Mouse (Mus musculus) embryonic facial prominence, embryonic 10.5 days (tissue): ENCODE measurements at regions not wholly inside any gene's neighbourhood (a gene's known extent, or its start where the extent isn't known, plus 50 kb on each side); places are given as distances from the start of the nearest gene placed in this dataset.

Source experiments
- DNase-seq: peaks from one replicate; pipeline ENCODE4 v3.0.0-alpha.2; 2017; ENCODE audit warnings: low spot score
- H3K27ac ChIP-seq: fragments of 300-500 bp; sonication (generic); replicated peaks from 2 replicates; pipeline ENCODE4 v1.5.1; 2016; ENCODE audit warnings: mild to moderate bottlenecking
- H3K27me3 ChIP-seq: fragments of 300-500 bp; sonication (generic); replicated peaks from 2 replicates; pipeline ENCODE4 v1.6.1; 2016; ENCODE audit warnings: low read depth, mild to moderate bottlenecking; ENCODE audit not compliant: poor library complexity, severe bottlenecking
- H3K36me3 ChIP-seq: fragments of 300-500 bp; sonication (generic); replicated peaks from 2 replicates; pipeline ENCODE4 v1.6.1; 2016; ENCODE audit warnings: mild to moderate bottlenecking, moderate library complexity
- H3K4me1 ChIP-seq: fragments of 300-500 bp; sonication (generic); 2 replicates; pipeline ENCODE4 v1.6.1; 2016
- H3K4me3 ChIP-seq: fragments of 300-500 bp; sonication (generic); 2 replicates; pipeline ENCODE4 v1.5.1; 2016; ENCODE audit warnings: mild to moderate bottlenecking, moderate library complexity
- H3K9me3 ChIP-seq: fragments of 300-500 bp; sonication (generic); 2 replicates; pipeline ENCODE4 v1.6.1; 2016; ENCODE audit warnings: mild to moderate bottlenecking
- WGBS: fragments of 180-500 bp; shearing (Covaris S2); methylation state at CpG from one replicate; pipeline ENCODE4 v1.1.7; 2016; 5-methylcytosine and 5-hydroxymethylcytosine counted together

GRCm38 (mm10) chr12:33717601-33718260 is 210.5 kb upstream of the Ferd3l start:
- H3K27me3 ChIP-seq = no peaks in the 10 kb centered on the region
- no peaks in the 10 kb centered on the region for H3K36me3 ChIP-seq
- H3K4me3 ChIP-seq = peak overlapping the region; percentile 32; the same call in 1 of the 2 replicates
- peak; percentile 70 for DNase-seq
- WGBS = 20% methylated on average over 14 of the region's 14 CpGs
- peak overlapping the region; percentile 72 for H3K27ac ChIP-seq
- peaks cover 16% of the 10 kb centered on the region for H3K4me1 ChIP-seq
- H3K9me3 ChIP-seq = no peaks in the 10 kb centered on the region

GRCm38 (mm10) chr12:33719063-33719462 is 209.2 kb upstream of the Ferd3l start:
- 70% methylated on average over 7 of the region's 7 CpGs for WGBS
- H3K36me3 ChIP-seq = no peaks in the 10 kb centered on the region
- no peak overlapping the region for H3K4me3 ChIP-seq
- H3K4me1 ChIP-seq = peaks cover 16% of the 10 kb centered on the region
- H3K27me3 ChIP-seq = no peaks in the 10 kb centered on the region
- DNase-seq = no peak
- no peak overlapping the region for H3K27ac ChIP-seq
- H3K9me3 ChIP-seq = no peaks in the 10 kb centered on the region

GRCm38 (mm10) chr12:33731937-33732336 is 196.3 kb upstream of the Ferd3l start:
- no peak overlapping the region for H3K27ac ChIP-seq
- peak; percentile 78 for DNase-seq
- 21% methylated on average over 4 of the region's 4 CpGs for WGBS
- no peaks in the 10 kb centered on the region for H3K27me3 ChIP-seq
- H3K4me1 ChIP-seq = peaks cover 9% of the 10 kb centered on the region
- H3K9me3 ChIP-seq = no peaks in the 10 kb centered on the region
- no peak overlapping the region for H3K4me3 ChIP-seq
- H3K36me3 ChIP-seq = no peaks in the 10 kb centered on the region

GRCm38 (mm10) chr12:33775563-33776468 is 152.4 kb upstream of the Ferd3l start:
- no peaks in the 10 kb centered on the region for H3K9me3 ChIP-seq
- DNase-seq = no peak
- no peaks in the 10 kb centered on the region for H3K27me3 ChIP-seq
- no peaks in the 10 kb centered on the region for H3K36me3 ChIP-seq
- no peak overlapping the region for H3K27ac ChIP-seq
- H3K4me3 ChIP-seq = no peak overlapping the region
- 0 out of 2 replicates have a peak, but pooled peaks cover 3% of the 10 kb centered on the region for H3K4me1 ChIP-seq
- 88% methylated on average over 5 of the region's 5 CpGs for WGBS

- 51% methylated on average over 4 of the region's 4 CpGs for WGBS
- Histone ChIP-seq H3K36me3 (no peaks in the 10 kb centered on the region), H3K4me1 (0 out of 2 replicates have a peak, but pooled peaks cover 6% of the 10 kb centered on the region), H3K4me3 (no peak overlapping the region), H3K27me3 (no peaks in the 10 kb centered on the region), H3K27ac (peak overlapping the region; percentile 30; the same call in 1 of the 2 replicates), H3K9me3 (no peaks in the 10 kb centered on the region)
- DNase-seq = no peak
Measured at GRCm38 (mm10) chr12:33778477-33778876, 149.7 kb upstream of the Ferd3l start.

GRCm38 (mm10) chr12:33779898-33780297 is 148.3 kb upstream of the Ferd3l start:
- Histone ChIP-seq H3K4me1 (peaks cover 9% of the 10 kb centered on the region; the same call in 1 of the 2 replicates), H3K27me3 (no peaks in the 10 kb centered on the region), H3K27ac (no peak overlapping the region), H3K9me3 (no peaks in the 10 kb centered on the region), H3K4me3 (no peak overlapping the region), H3K36me3 (no peaks in the 10 kb centered on the region)
- 82% methylated on average over 2 of the region's 2 CpGs for WGBS
- no peak for DNase-seq

- Histone ChIP-seq H3K4me1 (peaks cover 5% of the 10 kb centered on the region; the same call in 1 of the 2 replicates), H3K27me3 (no peaks in the 10 kb centered on the region), H3K4me3 (no peak overlapping the region), H3K36me3 (no peaks in the 10 kb centered on the region), H3K27ac (no peak overlapping the region), H3K9me3 (no peaks in the 10 kb centered on the region)
- 79% methylated on average over 10 of the region's 10 CpGs for WGBS
- no peak for DNase-seq
Measured at GRCm38 (mm10) chr12:33804206-33804791, 123.9 kb upstream of the Ferd3l start.

- H3K27ac ChIP-seq = no peak overlapping the region
- no peak for DNase-seq
Measured at GRCm38 (mm10) chr12:33825571-33825970, 102.7 kb upstream of the Ferd3l start.

GRCm38 (mm10) chr12:33849088-33849487 is 79.1 kb upstream of the Ferd3l start:
- DNase-seq = no peak
- Histone ChIP-seq H3K27me3 (no peaks in the 10 kb centered on the region), H3K4me1 (peaks cover 11% of the 10 kb centered on the region), H3K4me3 (no peak overlapping the region), H3K36me3 (no peaks in the 10 kb centered on the region), H3K27ac (no peak overlapping the region), H3K9me3 (no peaks in the 10 kb centered on the region)

More at GRCm38 (mm10) chr12:33825571-33825970, 102.7 kb upstream of the Ferd3l start:
- Histone ChIP-seq H3K36me3 (no peaks in the 10 kb centered on the region), H3K4me3 (no peak overlapping the region), H3K9me3 (no peaks in the 10 kb centered on the region), H3K27me3 (no peaks in the 10 kb centered on the region), H3K4me1 (no peaks in the 10 kb centered on the region)

- Histone ChIP-seq H3K36me3 (no peaks in the 10 kb centered on the region), H3K4me1 (peaks cover 11% of the 10 kb centered on the region), H3K4me3 (no peak overlapping the region), H3K27me3 (no peaks in the 10 kb centered on the region), H3K27ac (no peak overlapping the region), H3K9me3 (no peaks in the 10 kb centered on the region)
- WGBS = 88% methylated on average over 1 of the region's 1 CpGs
- DNase-seq = no peak
Measured at GRCm38 (mm10) chr12:33851736-33852135, 76.5 kb upstream of the Ferd3l start.
